In genomic region chr13:113591336-113591735, GRCm38 (mm10) we compare ENCODE assay signal across 17 mouse cellular contexts. TPM values are rescaled to one million over a fixed set of nuclear protein-coding genes. Genes with fewer than 3 reads are reported as not detected.
A peak's percentile ranks its signal among the peaks of the same experiment; 100 is the strongest.
DNase-seq lines count a peak whose midpoint lies in the region; ATAC-seq and TF ChIP-seq lines count a peak whose summit lies in the region.
"Had no signal": no experiment of that assay in that cellular context is flagged by ENCODE, and none has a peak within 500 bp of the region (broad histone marks: within the 10 kb centered on the region; RNA-seq: fewer than 3 reads in every experiment).

No protein-coding gene starts in this region.

- peak; percentile 81 for DNase-seq in heart, adult 11 months
- no peak for DNase-seq in heart, postnatal 4 days
- DNase-seq in liver, adult 2 months (ENCODE audit: extremely low read depth, low read depth, low spot score) = peak; percentile 46
- DNase-seq in liver = no peak
- DNase-seq in forebrain, embryonic 10.5 days (ENCODE audit: extremely low spot score, low spot score) = no peak
- DNase-seq: adrenal gland, postnatal 10 days; cerebellum, adult 2 months; cerebellum, postnatal 14 days; embryo, embryonic 11 days; gastrocnemius, postnatal 14 days had no signal

- H3K4me3 ChIP-seq in liver, adult 2 months (ENCODE audit: insufficient read depth, low read depth, low read length) = no peak overlapping the region
- H3K4me3 ChIP-seq in brown adipose tissue, adult 24 weeks (ENCODE audit: insufficient read depth, low read depth, low read length) = no peak overlapping the region
- H3K4me3 ChIP-seq in forebrain, embryonic 10.5 days = no peak overlapping the region
- H3K4me3 ChIP-seq: embryonic facial prominence, embryonic 15.5 days; erythroblast, embryonic 14.5 days; forebrain, embryonic 15.5 days; heart, embryonic 15.5 days; hindbrain, embryonic 15.5 days had no signal

- H3K36me3 ChIP-seq in liver, adult 2 months (ENCODE audit: control insufficient read depth, insufficient read depth, low read length) = peaks cover 14% of the 10 kb centered on the region; the same call in 1 of the 2 replicates
- H3K36me3 ChIP-seq in forebrain, embryonic 10.5 days (replicated peaks) = peaks cover 46% of the 10 kb centered on the region
- H3K36me3 ChIP-seq: forebrain, embryonic 15.5 days had no signal

- no peak for TF ChIP-seq POLR2A in liver, adult 2 months (IDR thresholded peaks at IDR 0.05; ENCODE audit: extremely low read depth, insufficient read depth, low read length)

- H3K27ac ChIP-seq in liver, adult 2 months (replicated peaks; ENCODE audit: insufficient read depth, low read depth, low read length) = no peak overlapping the region
- peak overlapping the region; percentile 30; the same call in 1 of the 2 replicates for H3K27ac ChIP-seq in brown adipose tissue, adult 24 weeks (replicated peaks; ENCODE audit: low read depth, low read length)
- no peak overlapping the region for H3K27ac ChIP-seq in forebrain, embryonic 10.5 days
- H3K27ac ChIP-seq: embryonic facial prominence, embryonic 15.5 days; forebrain, embryonic 15.5 days; heart, embryonic 15.5 days; hindbrain, embryonic 15.5 days had no signal

- peaks cover 10% of the 10 kb centered on the region for H3K4me1 ChIP-seq in liver, adult 2 months (ENCODE audit: control insufficient read depth, insufficient read depth, low read length)
- H3K4me1 ChIP-seq in brown adipose tissue, adult 24 weeks (ENCODE audit: control insufficient read depth, insufficient read depth, insufficient read length, low read length) = no peaks in the 10 kb centered on the region
- peaks cover 24% of the 10 kb centered on the region for H3K4me1 ChIP-seq in forebrain, embryonic 10.5 days

- no peaks in the 10 kb centered on the region for H3K9me3 ChIP-seq in forebrain, embryonic 10.5 days
- H3K9me3 ChIP-seq: embryonic facial prominence, embryonic 15.5 days; forebrain, embryonic 15.5 days; heart, embryonic 15.5 days; hindbrain, embryonic 15.5 days had no signal

- H3K9ac ChIP-seq in liver, adult 2 months (ENCODE audit: low read depth, low read length) = no peak overlapping the region
- H3K9ac ChIP-seq: embryonic facial prominence, embryonic 15.5 days; forebrain, embryonic 15.5 days; heart, embryonic 15.5 days; hindbrain, embryonic 15.5 days had no signal

- no peak for TF ChIP-seq CTCF in liver, adult 2 months (IDR thresholded peaks at IDR 0.05; ENCODE audit: low read depth, low read length)

- WGBS in liver, adult 2 months = 56% methylated on average over 11 of the region's 11 CpGs
- 90% methylated on average over 11 of the region's 11 CpGs for WGBS in forebrain, embryonic 10.5 days

- no peaks in the 10 kb centered on the region for H3K27me3 ChIP-seq in liver, adult 2 months (ENCODE audit: control insufficient read depth, insufficient read depth, low read length)
- H3K27me3 ChIP-seq in forebrain, embryonic 10.5 days (ENCODE audit: poor library complexity, severe bottlenecking) = no peaks in the 10 kb centered on the region
- H3K27me3 ChIP-seq: embryonic facial prominence, embryonic 15.5 days; forebrain, embryonic 15.5 days; heart, embryonic 15.5 days; hindbrain, embryonic 15.5 days had no signal

- H3K79me2 ChIP-seq in liver, adult 2 months (ENCODE audit: control insufficient read depth, insufficient read depth, low read length) = peaks cover 9% of the 10 kb centered on the region

- ATAC-seq in megakaryocyte, adult 5-6 weeks (ENCODE audit: poor library complexity, severe bottlenecking) = no peak
- ATAC-seq: forebrain, embryonic 15.5 days had no signal

RNA-seq across cellular contexts. Expression of gene Snx18, which starts 27.0 kb away (rescaled TPM):
- total RNA-seq in heart, postnatal 4 days (2021) = 10 to 100 TPM; 32.6 to 34.4 TPM
- total RNA-seq in liver, adult 2 months (2014; rRNA removed) = 15.4 and 18.1 TPM in 2 replicates
- polyA plus RNA-seq in liver, adult 2 months (2012; rRNA removed) = 7.2 and 7.5 TPM in 2 replicates
- 13.1 and 14.5 TPM in 2 replicates for polyA plus RNA-seq in brown adipose tissue, adult 24 weeks (2012; ENCODE audit: insufficient read depth, insufficient read length, missing spikeins)
- 61.3 and 66.5 TPM in 2 replicates for total RNA-seq in megakaryocyte, adult 5-6 weeks (2015)
- 64.9 and 75.6 TPM in 2 replicates for total RNA-seq in megakaryocyte, adult 5-6 weeks (2017)
- 11.2 and 11.5 TPM in 2 replicates for polyA plus RNA-seq in forebrain, embryonic 10.5 days (2016; fragmentation: Nextera tagmentation; extraction: Ambion mirVana)

Comparison
In these comparisons a context has a peak if more than half of its experiments do, and no peak if none do; other contexts are left out.
1. DNase-seq: peak in heart, adult 11 months (single experiment) and liver, adult 2 months (single experiment); none in heart, postnatal 4 days (single experiment), liver (single experiment) and forebrain, embryonic 10.5 days (single experiment).